Mouse (Mus musculus): Measurements from ENCODE around the gene Il22ra1. TPM values are rescaled to one million over a fixed set of nuclear protein-coding genes. Genes with fewer than 3 reads are reported as not detected.

Il22ra1 gene
- polyA plus RNA-seq, 1 experiment from 2014 or later, result not detected

DNA sequence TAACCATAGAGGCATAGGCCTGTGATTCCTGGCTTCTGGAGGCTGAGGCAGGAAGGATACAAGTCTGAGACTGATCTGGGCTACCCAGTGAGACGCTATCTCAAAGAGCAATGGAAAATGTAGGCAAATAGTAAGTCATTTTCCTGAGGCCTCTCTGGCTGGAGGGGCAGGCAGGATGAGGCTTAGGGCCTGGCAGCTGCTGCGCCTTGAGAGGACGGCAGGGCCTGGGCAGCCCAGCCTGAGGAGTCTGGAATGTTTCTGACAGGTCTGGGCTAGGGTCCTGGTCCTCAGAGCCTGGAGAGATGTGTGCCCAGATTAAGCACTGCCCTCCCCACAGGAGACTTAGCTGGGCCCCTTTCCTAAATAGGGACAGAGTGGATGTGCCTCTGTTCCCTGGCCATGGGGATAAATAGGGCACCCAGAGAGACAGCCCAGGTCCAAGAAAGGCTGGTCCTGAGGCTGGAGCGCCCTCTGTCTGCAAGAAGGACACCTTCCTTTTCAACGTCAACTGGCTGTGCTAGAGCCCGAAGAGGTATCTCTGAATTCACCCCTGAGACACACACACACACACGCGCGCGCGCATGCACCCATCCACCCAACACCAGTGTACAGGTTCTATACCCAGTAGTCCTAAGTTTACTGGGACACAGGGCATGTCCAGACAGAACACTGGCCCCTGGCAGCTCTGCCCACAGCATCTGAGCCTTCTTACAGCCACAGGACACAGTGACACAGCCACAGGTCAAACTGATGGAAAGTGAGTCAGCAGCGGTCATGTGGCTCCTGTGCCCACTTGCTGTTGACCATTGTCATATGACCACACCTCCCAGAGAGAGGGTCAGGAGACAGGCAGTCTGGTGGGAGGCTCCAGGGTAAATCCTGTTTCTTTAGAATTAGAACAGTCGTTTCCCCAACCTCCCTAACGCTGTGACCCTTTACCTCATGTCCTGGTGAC, 40.9 kb downstream of the Il22ra1 start:
- TF ChIP-seq CTCF (IDR thresholded peaks at IDR 0.05), result peak; percentile 73
- TF ChIP-seq EP300 (IDR thresholded peaks at IDR 0.05), result no peak
- no peak overlapping the region for H3K9ac ChIP-seq (replicated peaks; ENCODE audit: low read depth)
- H3K36me3 ChIP-seq (ENCODE audit: insufficient read depth, low read length), result no peaks in the 10 kb centered on the region
- no peaks in the 10 kb centered on the region for H3K9me3 ChIP-seq (ENCODE audit: low read length)
- H3K4me3 ChIP-seq (ENCODE audit: low read depth, low read length), result no peak overlapping the region
- no peaks in the 10 kb centered on the region for H3K4me1 ChIP-seq (ENCODE audit: insufficient read depth, low read depth, low read length)
- ATAC-seq (peak; percentile 43), DNase-seq (ENCODE audit: low spot score) (peak; percentile 50)
- no peak overlapping the region for H3K27ac ChIP-seq (ENCODE audit: low read length)
- no peak overlapping the region for H3K4me2 ChIP-seq (replicated peaks; ENCODE audit: low read depth, low read length)
- H3K27me3 ChIP-seq (replicated peaks; ENCODE audit: insufficient read depth, low read length), result no peaks in the 10 kb centered on the region
- 62% methylated on average over 14 of the region's 14 CpGs for WGBS

DNA sequence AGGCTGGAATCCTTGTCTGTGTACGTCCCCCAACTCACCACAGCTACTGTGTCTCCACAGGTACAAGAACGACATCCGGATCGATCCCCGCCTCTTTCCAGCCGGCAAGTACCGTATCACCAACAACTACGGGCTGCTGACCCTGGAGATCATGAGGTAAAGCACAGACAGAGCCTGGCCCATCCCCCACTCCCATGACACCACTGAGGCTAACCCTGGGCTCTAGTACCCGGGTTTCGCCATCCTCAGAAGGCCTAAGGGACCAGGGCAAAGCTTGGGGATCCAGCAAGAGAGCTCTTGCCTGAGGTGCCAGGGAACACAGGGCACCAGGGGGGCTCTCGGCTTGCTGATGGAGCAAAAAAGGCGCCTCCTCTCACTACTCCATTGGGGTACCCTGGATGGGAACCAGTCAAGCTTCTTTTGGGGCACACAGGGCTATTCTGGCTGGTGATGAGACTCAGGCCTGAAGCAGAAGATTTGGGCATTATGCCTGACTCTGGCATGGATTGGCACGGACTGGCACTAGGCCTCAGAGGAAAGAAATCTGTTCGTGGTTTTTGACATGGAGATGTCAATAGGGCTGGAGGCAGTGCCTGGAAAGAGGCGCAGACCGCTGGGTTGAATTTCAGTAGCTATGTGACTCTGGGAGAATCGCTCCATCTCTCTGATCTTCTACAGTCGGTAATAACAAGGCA, 42.8 kb downstream of the Il22ra1 start:
- no peak for ATAC-seq
- no peaks in the 10 kb centered on the region for H3K9me3 ChIP-seq (ENCODE audit: low read length)
- H3K27ac ChIP-seq (ENCODE audit: low read length), result no peak overlapping the region
- H3K4me2 ChIP-seq (replicated peaks; ENCODE audit: low read depth, low read length), result no peak overlapping the region
- WGBS, result 88% methylated on average over 18 of the region's 18 CpGs
- H3K4me3 ChIP-seq (ENCODE audit: low read depth, low read length), result no peak overlapping the region
- no peak for DNase-seq (ENCODE audit: low spot score)
- no peaks in the 10 kb centered on the region for H3K36me3 ChIP-seq (ENCODE audit: insufficient read depth, low read length)
- TF ChIP-seq EP300 (IDR thresholded peaks at IDR 0.05) (no peak), CTCF (IDR thresholded peaks at IDR 0.05) (no peak)
- no peaks in the 10 kb centered on the region for H3K27me3 ChIP-seq (replicated peaks; ENCODE audit: insufficient read depth, low read length)
- H3K4me1 ChIP-seq (ENCODE audit: insufficient read depth, low read depth, low read length), result no peaks in the 10 kb centered on the region
- H3K9ac ChIP-seq (replicated peaks; ENCODE audit: low read depth), result no peak overlapping the region

DNA sequence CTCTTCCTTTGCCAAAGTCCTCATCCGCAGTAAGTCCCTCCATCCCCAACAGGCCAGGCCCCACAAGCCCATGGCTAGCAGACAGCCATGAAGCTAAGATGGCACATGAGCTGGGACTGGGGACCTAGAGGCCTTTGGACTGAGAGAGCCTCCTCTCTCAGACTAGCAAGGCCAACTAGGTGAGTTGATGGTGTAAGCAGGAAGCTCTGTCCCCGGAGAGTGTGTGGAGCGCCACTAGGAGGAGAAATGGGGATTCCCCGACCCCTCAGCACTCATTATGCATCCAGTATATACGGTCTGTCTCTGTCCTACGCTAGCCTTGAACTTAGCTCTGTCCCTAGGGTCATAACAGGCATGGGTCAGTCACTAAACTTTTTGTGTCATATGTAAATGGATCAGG, 43.6 kb downstream of the Il22ra1 start:
- H3K27ac ChIP-seq (ENCODE audit: low read length), result no peak overlapping the region
- no peaks in the 10 kb centered on the region for H3K4me1 ChIP-seq (ENCODE audit: insufficient read depth, low read depth, low read length)
- H3K9ac ChIP-seq (replicated peaks; ENCODE audit: low read depth), result no peak overlapping the region
- H3K4me3 ChIP-seq (ENCODE audit: low read depth, low read length), result no peak overlapping the region
- ATAC-seq (no peak), DNase-seq (ENCODE audit: low spot score) (no peak)
- H3K9me3 ChIP-seq (ENCODE audit: low read length), result no peaks in the 10 kb centered on the region
- H3K36me3 ChIP-seq (ENCODE audit: insufficient read depth, low read length), result no peaks in the 10 kb centered on the region
- no peaks in the 10 kb centered on the region for H3K27me3 ChIP-seq (replicated peaks; ENCODE audit: insufficient read depth, low read length)
- whole genome bisulfite sequencing, result 76% methylated on average over 6 of the region's 6 CpGs
- no peak for TF ChIP-seq EP300 (IDR thresholded peaks at IDR 0.05)
- no peak for TF ChIP-seq CTCF (IDR thresholded peaks at IDR 0.05)
- no peak overlapping the region for H3K4me2 ChIP-seq (replicated peaks; ENCODE audit: low read depth, low read length)

DNA sequence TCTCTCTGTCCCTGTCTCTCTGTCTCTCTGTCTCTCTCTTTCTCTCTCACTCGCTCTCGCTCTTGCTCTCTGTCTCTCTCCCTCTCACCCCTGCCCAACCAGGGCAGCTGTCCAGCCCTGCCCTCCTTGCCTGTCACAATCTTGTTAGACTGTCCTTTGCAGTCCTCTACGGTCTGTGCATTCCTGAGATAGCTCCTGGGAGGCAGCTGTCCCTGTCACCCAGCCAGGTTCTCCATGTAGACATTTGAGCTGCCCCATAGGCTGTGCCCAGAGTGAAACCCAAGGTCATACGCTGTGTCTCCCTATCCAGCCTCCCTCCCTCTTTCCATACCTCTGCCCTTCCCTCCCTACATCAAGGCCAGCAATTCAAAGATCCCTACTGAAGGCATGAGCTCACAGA, 44.7 kb downstream of the Il22ra1 start:
- H3K9ac ChIP-seq (replicated peaks; ENCODE audit: low read depth), result no peak overlapping the region
- no peak overlapping the region for H3K27ac ChIP-seq (ENCODE audit: low read length)
- ATAC-seq, result no peak
- H3K36me3 ChIP-seq (ENCODE audit: insufficient read depth, low read length), result no peaks in the 10 kb centered on the region
- H3K4me3 ChIP-seq (ENCODE audit: low read depth, low read length), result no peak overlapping the region
- H3K27me3 ChIP-seq (replicated peaks; ENCODE audit: insufficient read depth, low read length), result no peaks in the 10 kb centered on the region
- DNase-seq (ENCODE audit: low spot score), result no peak
- TF ChIP-seq CTCF (IDR thresholded peaks at IDR 0.05) (no peak), EP300 (IDR thresholded peaks at IDR 0.05) (no peak)
- H3K9me3 ChIP-seq (ENCODE audit: low read length), result no peaks in the 10 kb centered on the region
- WGBS, result 58% methylated on average over 4 of the region's 4 CpGs
- no peak overlapping the region for H3K4me2 ChIP-seq (replicated peaks; ENCODE audit: low read depth, low read length)
- H3K4me1 ChIP-seq (ENCODE audit: insufficient read depth, low read depth, low read length), result no peaks in the 10 kb centered on the region

DNA sequence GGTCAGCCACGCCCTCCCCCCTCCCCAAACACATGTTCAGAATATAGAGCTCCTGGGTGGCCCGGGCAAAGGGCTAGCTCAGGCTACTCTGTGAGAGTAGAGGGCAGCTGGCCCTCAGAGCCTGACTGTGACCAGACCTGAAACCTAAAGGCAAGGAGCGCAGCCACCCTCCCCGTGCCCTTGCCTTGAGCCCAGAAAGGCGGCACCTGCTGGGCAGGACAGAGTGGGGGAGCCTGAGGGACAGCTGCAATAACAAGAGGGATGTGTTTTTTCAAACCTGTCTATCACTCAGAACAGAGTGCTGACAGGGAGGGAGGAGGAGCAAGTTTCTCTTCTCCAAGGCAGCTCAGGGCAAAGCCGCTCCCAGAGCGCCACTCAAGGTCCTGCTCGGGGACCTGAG, 46.5 kb downstream of the Il22ra1 start:
- ATAC-seq (no peak), DNase-seq (ENCODE audit: low spot score) (no peak)
- Histone ChIP-seq H3K4me3 (ENCODE audit: low read depth, low read length) (no peak overlapping the region), H3K9me3 (ENCODE audit: low read length) (no peaks in the 10 kb centered on the region), H3K27me3 (replicated peaks; ENCODE audit: insufficient read depth, low read length) (no peaks in the 10 kb centered on the region), H3K36me3 (ENCODE audit: insufficient read depth, low read length) (no peaks in the 10 kb centered on the region), H3K9ac (replicated peaks; ENCODE audit: low read depth) (no peak overlapping the region), H3K4me1 (ENCODE audit: insufficient read depth, low read depth, low read length) (no peaks in the 10 kb centered on the region), H3K27ac (ENCODE audit: low read length) (no peak overlapping the region), H3K4me2 (replicated peaks; ENCODE audit: low read depth, low read length) (no peak overlapping the region)
- 48% methylated on average over 8 of the region's 8 CpGs for WGBS
- TF ChIP-seq EP300 (IDR thresholded peaks at IDR 0.05), result no peak
- TF ChIP-seq CTCF (IDR thresholded peaks at IDR 0.05), result no peak

DNA sequence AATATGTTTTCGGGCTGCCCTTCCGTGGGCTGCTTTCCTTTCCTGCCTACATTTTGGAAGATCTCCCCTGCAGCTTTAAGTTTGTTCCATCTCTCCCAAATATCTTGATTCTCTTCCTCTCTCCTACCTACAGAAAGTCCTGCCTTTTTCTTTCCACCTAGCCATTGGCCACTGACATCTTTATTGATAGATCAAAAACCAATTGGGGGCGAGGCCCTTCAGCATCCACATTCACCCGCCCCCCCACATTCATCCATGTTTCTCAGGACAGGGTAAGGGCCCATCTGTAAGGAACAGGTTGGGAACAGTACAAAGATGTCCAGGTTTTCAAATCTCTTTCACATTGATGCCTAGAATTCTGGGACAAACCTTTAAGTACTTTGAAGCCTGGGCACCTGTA, 48.9 kb downstream of the Il22ra1 start:
- H3K27ac ChIP-seq (ENCODE audit: low read length), result no peak overlapping the region
- TF ChIP-seq EP300 (IDR thresholded peaks at IDR 0.05) (no peak), CTCF (IDR thresholded peaks at IDR 0.05) (no peak)
- H3K36me3 ChIP-seq (ENCODE audit: insufficient read depth, low read length), result no peaks in the 10 kb centered on the region
- no peaks in the 10 kb centered on the region for H3K9me3 ChIP-seq (ENCODE audit: low read length)
- no peak overlapping the region for H3K4me2 ChIP-seq (replicated peaks; ENCODE audit: low read depth, low read length)
- 88% methylated on average over 4 of the region's 4 CpGs for WGBS
- no peaks in the 10 kb centered on the region for H3K27me3 ChIP-seq (replicated peaks; ENCODE audit: insufficient read depth, low read length)
- no peak for DNase-seq (ENCODE audit: low spot score)
- ATAC-seq, result no peak
- no peak overlapping the region for H3K9ac ChIP-seq (replicated peaks; ENCODE audit: low read depth)
- no peak overlapping the region for H3K4me3 ChIP-seq (ENCODE audit: low read depth, low read length)
- no peaks in the 10 kb centered on the region for H3K4me1 ChIP-seq (ENCODE audit: insufficient read depth, low read depth, low read length)

Data from lung, postnatal 0 days (tissue).